Mouse (Mus musculus): ENCODE data around the gene Mup15. TPM values are rescaled to one million over a fixed set of nuclear protein-coding genes. Genes with fewer than 3 reads are reported as not detected.
"Not testable (repeated sequence)": the region's sequence is repeated elsewhere in the genome, so short reads cannot be mapped to it uniquely, and the experiment has no call there.

Gene Mup15
- total RNA-seq (2021): not detected
- long read RNA-seq, experiment 1: 0 reads
- long read RNA-seq, experiment 2: 0 reads

GRCm38 (mm10) chr4:61439643-61440042 lies at the start of gene Mup15:
Gene Mup15 (minus strand): TSS chr4:61439743.
- intact Hi-C loops (cut with DNase I); DNase-seq; H3K27ac ChIP-seq; H3K4me3 ChIP-seq: not testable (repeated sequence)

Other genes with a start within 250 kb of the Mup15 start
- gene Mup13, start 211.5 kb downstream of the Mup15 start, total RNA-seq (2021): not detected
- under 1 TPM in 1 of 2 experiments, not detected in 1; 0.36 TPM for gene Mup14, start 135.7 kb downstream of the Mup15 start, total RNA-seq (2021)
- under 1 TPM in 1 of 2 experiments, not detected in 1; 0.59 TPM for gene Mup16, start 79.8 kb upstream of the Mup15 start, total RNA-seq (2021)
- gene Mup17, start 156.1 kb upstream of the Mup15 start, total RNA-seq (2021): not detected
- not detected for gene Mup18, start 234.4 kb upstream of the Mup15 start, total RNA-seq (2021)

Data from gastrocnemius, adult 2 months (tissue).